Mouse (Mus musculus): ENCODE data around the gene Spock1.
"Not testable (repeated sequence)": the region's sequence is repeated elsewhere in the genome, so short reads cannot be mapped to it uniquely, and the experiment has no call there.

The Spock1 gene

GRCm38 (mm10) chr13:57643036-57643435, 265.1 kb downstream of the Spock1 start:
- DNase-seq = no peak

- no peak for DNase-seq
Observed at GRCm38 (mm10) chr13:57641649-57642048, 266.5 kb downstream of the Spock1 start.

- no peak for DNase-seq
Observed at GRCm38 (mm10) chr13:57640968-57641367, 267.2 kb downstream of the Spock1 start.

GRCm38 (mm10) chr13:57638820-57639219, 269.3 kb downstream of the Spock1 start:
- DNase-seq = no peak

- no peak for DNase-seq
Observed at GRCm38 (mm10) chr13:57637606-57638132, 270.5 kb downstream of the Spock1 start.

GRCm38 (mm10) chr13:57637080-57637572, 271.0 kb downstream of the Spock1 start:
- DNase-seq = peak; percentile 74

- DNase-seq = peak; percentile 54
Observed at GRCm38 (mm10) chr13:57636196-57637015, 271.7 kb downstream of the Spock1 start.

- no peak for DNase-seq
Observed at GRCm38 (mm10) chr13:57630532-57630931, 277.6 kb downstream of the Spock1 start.

- no peak for DNase-seq
Observed at GRCm38 (mm10) chr13:57628218-57628617, 279.9 kb downstream of the Spock1 start.

GRCm38 (mm10) chr13:57626434-57626833, 281.7 kb downstream of the Spock1 start:
- DNase-seq = no peak

GRCm38 (mm10) chr13:57623909-57624481, 284.1 kb downstream of the Spock1 start:
- no peak for DNase-seq

GRCm38 (mm10) chr13:57619079-57619768, 288.9 kb downstream of the Spock1 start:
- no peak for DNase-seq

- no peak for DNase-seq
Observed at GRCm38 (mm10) chr13:57611326-57612171, 296.6 kb downstream of the Spock1 start.

- no peak for DNase-seq
Observed at GRCm38 (mm10) chr13:57609946-57610345, 298.2 kb downstream of the Spock1 start.

GRCm38 (mm10) chr13:57604437-57604836, 303.7 kb downstream of the Spock1 start:
- DNase-seq = no peak

- no peak for DNase-seq
Observed at GRCm38 (mm10) chr13:57603226-57603625, 304.9 kb downstream of the Spock1 start.

GRCm38 (mm10) chr13:57595761-57596051, 312.4 kb downstream of the Spock1 start:
- DNase-seq = no peak

- DNase-seq = no peak
Observed at GRCm38 (mm10) chr13:57595032-57595760, 312.9 kb downstream of the Spock1 start.

GRCm38 (mm10) chr13:57589338-57589914, 318.7 kb downstream of the Spock1 start:
- not testable (repeated sequence) for DNase-seq

GRCm38 (mm10) chr13:57588558-57589273, 319.4 kb downstream of the Spock1 start:
- no peak for DNase-seq

- DNase-seq = no peak
Observed at GRCm38 (mm10) chr13:57585131-57585530, 323.0 kb downstream of the Spock1 start.

Data from cerebellum, adult 9-11 months (tissue).